Mouse (Mus musculus) liver, embryonic 14.5 days (tissue): ENCODE data around the gene Apbb2.

Source experiments
- CTCF ChIP-seq: IDR thresholded peaks from 2 replicates; pipeline ENCODE4 v1.5.1; 2016; ENCODE audit warnings: antibody characterized with exemption, low read depth, control low read depth
- EP300 ChIP-seq: IDR thresholded peaks from 2 replicates; pipeline ENCODE4 v1.6.1; 2016; ENCODE audit warnings: antibody characterized with exemption, low read depth

GRCm38 (mm10) chr5:66504434-66504747 lies 114.2 kb downstream of the Apbb2 start:
- TF ChIP-seq CTCF: no peak
- no peak for TF ChIP-seq EP300
